Mouse (Mus musculus) brain, embryonic 14.5 days (tissue): Measurements from ENCODE around the gene Smad6.

ENCODE experiments used
- CTCF ChIP-seq: fragments of 200-500 bp; IDR thresholded peaks from 2 replicates; pipeline ENCODE4 v1.5.1; 2012; ENCODE audit warnings: inconsistent platforms, mild to moderate bottlenecking, moderate library complexity, borderline replicate concordance; ENCODE audit not compliant: insufficient read depth, insufficient read length; ENCODE audit errors: extremely low read depth
- POLR2A ChIP-seq: fragments of 200-500 bp; IDR thresholded peaks from 2 replicates; pipeline ENCODE4 v1.6.1; 2012; ENCODE audit warnings: mild to moderate bottlenecking, inconsistent platforms, borderline replicate concordance; ENCODE audit not compliant: poor library complexity, insufficient read depth, insufficient read length, severe bottlenecking; ENCODE audit errors: extremely low read depth

DNA sequence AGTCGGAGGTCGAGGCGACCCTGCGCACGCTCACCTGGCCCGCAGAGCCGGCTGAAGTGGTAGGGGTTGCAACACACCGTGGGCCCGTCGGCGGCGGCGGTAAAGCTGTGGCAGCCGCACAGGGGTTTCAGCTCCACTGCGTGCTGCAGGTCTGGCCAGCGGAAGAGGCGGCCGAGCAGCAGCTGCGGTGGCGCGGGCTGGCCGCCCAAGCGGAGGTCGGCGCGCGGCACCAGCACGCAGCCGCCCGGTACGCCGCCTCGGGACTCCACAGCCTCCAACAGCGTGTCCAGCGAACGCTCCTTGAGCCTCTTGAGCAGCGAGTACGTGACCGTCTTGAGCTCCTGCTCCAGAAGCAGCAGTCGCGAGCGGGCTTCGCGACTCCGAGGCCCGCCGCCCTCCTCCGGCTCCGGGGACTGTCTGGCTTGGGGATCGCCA, 1.7 kb downstream of the Smad6 start:
- TF ChIP-seq POLR2A (no peak), CTCF (no peak)
